Mouse (Mus musculus) liver, adult 2 months (tissue): ENCODE measurements around the gene Cyp2c70.
"Not testable (repeated sequence)": the region's sequence is repeated elsewhere in the genome, so short reads cannot be mapped to it uniquely, and the experiment has no call there.

Experiments
- CTCF ChIP-seq: fragments of 200-500 bp; IDR thresholded peaks from 2 replicates; pipeline ENCODE4 v1.5.1; 2011; ENCODE audit warnings: low read depth, low read length, control low read depth
- POLR2A ChIP-seq: fragments of 200-500 bp; IDR thresholded peaks from 2 replicates; pipeline ENCODE4 v1.6.1; 2011; ENCODE audit warnings: low read length, control low read depth; ENCODE audit not compliant: insufficient read depth; ENCODE audit errors: extremely low read depth

GRCm38 (mm10) chr19:40126996-40127395, 60.1 kb downstream of the Cyp2c70 start:
- TF ChIP-seq CTCF, POLR2A: not testable (repeated sequence)
